Mouse (Mus musculus): ENCODE measurements at regions not wholly inside any gene's neighbourhood (a gene's known extent, or its start where the extent isn't known, plus 50 kb on each side); places are given as distances from the start of the nearest gene placed in this dataset.

DNA sequence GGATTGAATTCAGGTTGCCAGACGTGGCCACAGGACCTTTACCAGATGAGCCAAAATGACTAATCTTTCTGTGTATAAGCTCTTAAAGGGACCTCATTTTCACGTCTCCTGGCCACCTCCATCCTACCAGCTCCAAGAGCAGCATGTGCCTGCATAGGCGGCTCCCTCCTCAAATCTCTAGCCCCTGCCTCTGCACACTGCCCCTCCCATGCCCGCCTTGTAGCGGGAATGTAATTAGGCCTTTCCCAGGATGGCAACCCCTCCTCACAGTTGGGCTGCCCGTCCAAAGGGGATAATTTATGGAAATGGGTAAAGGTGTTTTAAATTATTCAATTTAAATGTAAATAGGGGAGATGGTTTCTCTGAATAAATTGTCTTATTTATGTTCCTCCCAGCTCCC lies 99.7 kb upstream of the Thy1 start:
- Histone ChIP-seq H3K27me3 (replicated peaks; ENCODE audit: control insufficient read depth, insufficient read depth, low read length) (no peaks in the 10 kb centered on the region), H3K4me1 (ENCODE audit: control insufficient read depth, insufficient read depth, low read length) (no peaks in the 10 kb centered on the region), H3K27ac (ENCODE audit: low read length) (no peak overlapping the region), H3K4me3 (ENCODE audit: low read length) (no peak overlapping the region), H3K9me3 (ENCODE audit: control insufficient read depth, low read length) (no peaks in the 10 kb centered on the region), H3K4me2 (ENCODE audit: low read depth, low read length) (no peak overlapping the region), H3K36me3 (ENCODE audit: control insufficient read depth, insufficient read depth, low read length) (no peaks in the 10 kb centered on the region), H3K9ac (ENCODE audit: low read depth, low read length) (no peak overlapping the region)
- WGBS: 35% methylated on average over 6 of the region's 6 CpGs
- no peak for ATAC-seq

DNA sequence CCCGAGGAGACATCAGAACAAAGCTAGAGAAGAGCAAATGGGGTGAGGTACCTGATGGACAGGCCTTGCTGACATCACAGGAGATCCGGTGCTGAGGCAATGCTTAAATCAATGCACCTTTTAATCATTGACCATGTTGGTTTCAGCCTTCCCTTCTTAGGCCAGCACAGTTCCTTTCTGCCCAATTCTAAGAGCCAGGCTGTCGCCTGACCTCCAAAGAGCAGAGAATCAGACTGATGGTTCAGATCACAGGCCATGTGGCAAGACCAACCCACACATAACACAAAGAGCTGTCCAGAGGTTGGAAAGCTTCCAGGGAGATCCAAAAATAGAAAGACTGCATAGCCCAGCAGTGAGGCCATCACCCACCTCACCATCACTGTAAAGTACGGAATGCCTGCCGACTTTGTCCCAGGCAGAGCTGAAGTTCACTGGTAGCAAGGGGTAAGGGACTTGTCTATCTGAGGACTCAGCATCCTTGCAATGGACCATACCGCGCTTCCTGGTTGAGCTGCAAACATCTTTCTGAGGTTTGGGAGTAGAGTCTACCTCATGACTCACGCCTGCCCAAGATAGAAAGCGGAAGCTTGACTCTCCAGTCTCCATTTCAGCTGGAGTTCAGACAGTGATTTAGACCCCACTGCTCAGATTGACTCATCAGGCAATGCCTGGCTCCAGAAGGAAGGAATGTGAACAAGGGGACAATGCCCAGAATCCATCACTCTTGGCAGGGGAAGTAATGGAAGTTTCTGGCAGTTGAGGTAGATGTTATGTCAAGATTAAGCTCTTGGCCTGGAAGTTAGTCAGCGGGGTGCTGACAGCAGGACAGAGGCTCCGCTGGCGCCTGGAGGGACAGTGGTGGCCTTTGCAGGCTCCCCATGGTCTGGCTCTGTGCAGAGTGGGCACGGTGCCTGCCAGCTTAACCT lies 98.1 kb upstream of the Thy1 start:
- no peak overlapping the region for H3K9ac ChIP-seq (ENCODE audit: low read depth, low read length)
- no peaks in the 10 kb centered on the region for H3K36me3 ChIP-seq (ENCODE audit: control insufficient read depth, insufficient read depth, low read length)
- no peak overlapping the region for H3K4me3 ChIP-seq (ENCODE audit: low read length)
- no peak overlapping the region for H3K4me2 ChIP-seq (ENCODE audit: low read depth, low read length)
- no peak overlapping the region for H3K27ac ChIP-seq (ENCODE audit: low read length)
- H3K27me3 ChIP-seq (replicated peaks; ENCODE audit: control insufficient read depth, insufficient read depth, low read length): no peaks in the 10 kb centered on the region
- 67% methylated on average over 13 of the region's 13 CpGs for whole genome bisulfite sequencing
- ATAC-seq: no peak
- no peaks in the 10 kb centered on the region for H3K9me3 ChIP-seq (ENCODE audit: control insufficient read depth, low read length)
- no peaks in the 10 kb centered on the region for H3K4me1 ChIP-seq (ENCODE audit: control insufficient read depth, insufficient read depth, low read length)

DNA sequence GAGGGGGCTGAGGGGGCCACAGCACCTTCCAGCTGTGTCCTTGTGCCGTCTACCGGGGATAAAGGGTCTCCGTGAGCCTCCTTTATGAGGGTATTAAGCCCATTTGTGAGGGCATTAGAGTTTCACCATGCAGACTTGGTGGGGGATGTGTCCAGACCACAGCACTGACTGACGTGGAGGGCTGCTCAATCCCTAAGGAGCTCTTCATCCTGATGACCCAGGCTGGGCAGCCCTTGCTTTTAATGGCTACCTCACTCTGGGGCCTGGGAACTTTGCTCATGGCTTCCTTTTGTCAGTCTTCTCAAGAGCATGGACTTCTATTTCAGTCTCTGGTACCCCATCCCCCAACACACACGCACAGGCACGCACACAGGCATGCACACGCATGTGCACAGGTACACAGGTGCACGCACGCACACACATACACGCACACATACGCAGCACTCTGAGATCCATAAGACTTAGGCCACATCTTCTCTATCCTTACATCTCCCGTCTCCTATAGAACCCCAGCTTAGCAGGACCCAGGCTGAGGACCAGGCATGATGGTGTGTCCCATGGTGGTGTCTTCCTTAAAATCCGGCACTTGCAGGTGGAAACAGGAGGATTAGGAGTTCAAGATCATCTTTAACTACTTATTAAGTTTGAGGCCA lies 97.1 kb upstream of the Thy1 start:
- no peak overlapping the region for H3K27ac ChIP-seq (ENCODE audit: low read length)
- H3K27me3 ChIP-seq (replicated peaks; ENCODE audit: control insufficient read depth, insufficient read depth, low read length): no peaks in the 10 kb centered on the region
- WGBS: 91% methylated on average over 13 of the region's 13 CpGs
- no peaks in the 10 kb centered on the region for H3K4me1 ChIP-seq (ENCODE audit: control insufficient read depth, insufficient read depth, low read length)
- H3K4me2 ChIP-seq (ENCODE audit: low read depth, low read length): no peak overlapping the region
- H3K9me3 ChIP-seq (ENCODE audit: control insufficient read depth, low read length): no peaks in the 10 kb centered on the region
- H3K4me3 ChIP-seq (ENCODE audit: low read length): no peak overlapping the region
- no peaks in the 10 kb centered on the region for H3K36me3 ChIP-seq (ENCODE audit: control insufficient read depth, insufficient read depth, low read length)
- ATAC-seq: no peak
- no peak overlapping the region for H3K9ac ChIP-seq (ENCODE audit: low read depth, low read length)

DNA sequence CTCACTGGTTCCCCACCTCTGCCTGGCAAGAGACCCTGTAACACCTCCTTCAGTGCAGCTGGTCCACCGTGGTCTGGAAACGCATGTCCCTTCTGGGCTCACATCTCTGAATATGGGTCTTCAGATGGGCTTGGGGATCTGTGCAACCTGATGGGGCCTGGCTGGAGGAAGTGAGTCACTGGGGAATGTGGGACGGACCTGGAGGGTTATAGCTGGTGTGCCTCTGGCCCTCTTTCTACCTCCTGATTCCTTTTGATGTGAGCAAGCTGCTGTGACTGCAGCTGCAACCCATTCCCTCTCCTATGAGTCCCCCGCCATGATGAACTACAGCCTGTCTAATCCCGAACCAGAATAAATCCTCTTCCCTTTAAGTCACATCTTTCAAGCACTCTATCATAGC lies 96.1 kb upstream of the Thy1 start:
- H3K4me1 ChIP-seq (ENCODE audit: control insufficient read depth, insufficient read depth, low read length): no peaks in the 10 kb centered on the region
- H3K4me3 ChIP-seq (ENCODE audit: low read length): no peak overlapping the region
- H3K9me3 ChIP-seq (ENCODE audit: control insufficient read depth, low read length): no peaks in the 10 kb centered on the region
- 54% methylated on average over 5 of the region's 5 CpGs for WGBS
- H3K27me3 ChIP-seq (replicated peaks; ENCODE audit: control insufficient read depth, insufficient read depth, low read length): no peaks in the 10 kb centered on the region
- H3K9ac ChIP-seq (ENCODE audit: low read depth, low read length): no peak overlapping the region
- no peaks in the 10 kb centered on the region for H3K36me3 ChIP-seq (ENCODE audit: control insufficient read depth, insufficient read depth, low read length)
- no peak overlapping the region for H3K27ac ChIP-seq (ENCODE audit: low read length)
- no peak overlapping the region for H3K4me2 ChIP-seq (ENCODE audit: low read depth, low read length)
- ATAC-seq: no peak

DNA sequence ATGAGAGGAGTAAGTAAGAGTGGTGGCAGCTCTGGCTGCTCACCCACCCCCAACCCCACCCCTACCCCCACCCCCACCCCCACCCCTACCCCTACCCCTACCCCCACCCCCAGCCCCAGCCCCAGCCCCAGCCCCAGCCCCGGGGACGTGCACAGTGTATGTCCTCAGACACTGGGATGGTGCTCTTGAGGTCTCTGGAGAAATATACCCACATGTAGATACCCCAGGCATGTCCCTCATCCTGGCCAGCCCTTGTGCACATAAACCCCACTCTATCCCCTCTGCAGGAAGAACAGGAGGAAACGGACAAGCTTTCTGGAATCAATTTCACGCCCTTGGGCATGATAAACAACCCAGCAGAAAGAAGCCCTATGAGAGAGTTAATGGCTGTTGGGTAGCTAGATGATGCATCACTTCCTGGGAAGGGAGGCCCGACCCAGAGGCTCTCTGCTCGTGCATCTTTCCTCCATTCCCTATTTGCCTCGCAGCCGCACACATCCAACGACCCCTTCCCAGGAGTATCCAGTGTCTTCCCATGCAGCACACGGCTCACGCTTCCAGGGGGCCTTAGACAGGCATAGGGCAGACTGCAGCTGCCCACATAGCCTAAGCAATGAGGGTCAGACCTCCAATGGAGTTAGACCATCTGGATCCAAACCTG lies 95.6 kb upstream of the Thy1 start:
- H3K36me3 ChIP-seq (ENCODE audit: control insufficient read depth, insufficient read depth, low read length): no peaks in the 10 kb centered on the region
- H3K27me3 ChIP-seq (replicated peaks; ENCODE audit: control insufficient read depth, insufficient read depth, low read length): no peaks in the 10 kb centered on the region
- 42% methylated on average over 11 of the region's 11 CpGs for WGBS
- ATAC-seq: no peak
- H3K4me3 ChIP-seq (ENCODE audit: low read length): no peak overlapping the region
- no peaks in the 10 kb centered on the region for H3K4me1 ChIP-seq (ENCODE audit: control insufficient read depth, insufficient read depth, low read length)
- H3K27ac ChIP-seq (ENCODE audit: low read length): no peak overlapping the region
- no peak overlapping the region for H3K4me2 ChIP-seq (ENCODE audit: low read depth, low read length)
- H3K9ac ChIP-seq (ENCODE audit: low read depth, low read length): no peak overlapping the region
- no peaks in the 10 kb centered on the region for H3K9me3 ChIP-seq (ENCODE audit: control insufficient read depth, low read length)

DNA sequence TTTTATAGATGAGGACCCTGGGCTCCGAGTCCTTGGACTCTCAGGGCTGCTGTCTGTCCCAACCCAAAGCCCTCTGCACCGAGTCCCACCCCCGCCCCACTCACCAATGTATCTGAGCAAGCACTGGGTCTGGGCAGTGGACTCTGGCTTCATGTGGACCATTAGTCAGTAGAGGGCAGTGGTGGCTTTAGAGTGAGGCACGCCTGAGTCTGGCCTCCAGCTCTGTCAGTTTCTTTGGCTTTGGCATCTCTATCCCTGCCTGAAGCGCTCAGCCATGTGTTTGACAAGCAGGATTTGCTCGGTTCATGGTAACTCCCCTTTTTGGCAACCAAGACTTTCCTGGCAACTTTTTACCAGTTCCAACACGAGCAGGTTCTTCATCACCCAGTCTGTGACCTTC lies 90.1 kb upstream of the Thy1 start:
- no peak overlapping the region for H3K4me2 ChIP-seq (ENCODE audit: low read depth, low read length)
- no peak for ATAC-seq
- 33% methylated on average over 7 of the region's 7 CpGs for WGBS
- no peaks in the 10 kb centered on the region for H3K36me3 ChIP-seq (ENCODE audit: control insufficient read depth, insufficient read depth, low read length)
- no peak overlapping the region for H3K9ac ChIP-seq (ENCODE audit: low read depth, low read length)
- no peaks in the 10 kb centered on the region for H3K4me1 ChIP-seq (ENCODE audit: control insufficient read depth, insufficient read depth, low read length)
- H3K9me3 ChIP-seq (ENCODE audit: control insufficient read depth, low read length): no peaks in the 10 kb centered on the region
- no peak overlapping the region for H3K27ac ChIP-seq (ENCODE audit: low read length)
- no peaks in the 10 kb centered on the region for H3K27me3 ChIP-seq (replicated peaks; ENCODE audit: control insufficient read depth, insufficient read depth, low read length)
- no peak overlapping the region for H3K4me3 ChIP-seq (ENCODE audit: low read length)

DNA sequence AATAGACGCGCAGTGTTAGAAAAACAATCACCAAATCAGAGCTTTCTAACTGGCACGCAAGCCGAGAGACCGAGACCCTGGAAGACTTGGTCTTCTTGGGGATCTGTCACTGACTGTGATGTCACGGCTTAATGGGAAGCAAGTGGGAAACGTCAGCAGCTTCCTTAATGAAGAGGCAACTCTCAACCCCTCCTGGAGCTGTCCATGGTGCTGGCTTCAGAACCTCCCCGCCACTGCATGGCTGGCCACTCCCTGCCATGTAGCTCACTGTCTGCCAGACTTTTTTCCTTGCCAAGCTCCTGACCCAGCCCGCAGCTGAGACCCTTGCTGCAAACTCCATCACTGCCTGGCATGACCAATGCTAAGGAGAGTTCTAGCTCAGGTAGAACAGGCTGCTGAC lies 83.6 kb upstream of the Thy1 start:
- 28% methylated on average over 9 of the region's 9 CpGs for WGBS
- Histone ChIP-seq H3K4me1 (ENCODE audit: control insufficient read depth, insufficient read depth, low read length) (no peaks in the 10 kb centered on the region), H3K36me3 (ENCODE audit: control insufficient read depth, insufficient read depth, low read length) (no peaks in the 10 kb centered on the region), H3K9me3 (ENCODE audit: control insufficient read depth, low read length) (no peaks in the 10 kb centered on the region), H3K27ac (ENCODE audit: low read length) (no peak overlapping the region), H3K9ac (ENCODE audit: low read depth, low read length) (no peak overlapping the region), H3K4me2 (ENCODE audit: low read depth, low read length) (no peak overlapping the region), H3K27me3 (replicated peaks; ENCODE audit: control insufficient read depth, insufficient read depth, low read length) (no peaks in the 10 kb centered on the region), H3K4me3 (ENCODE audit: low read length) (no peak overlapping the region)
- ATAC-seq: no peak

DNA sequence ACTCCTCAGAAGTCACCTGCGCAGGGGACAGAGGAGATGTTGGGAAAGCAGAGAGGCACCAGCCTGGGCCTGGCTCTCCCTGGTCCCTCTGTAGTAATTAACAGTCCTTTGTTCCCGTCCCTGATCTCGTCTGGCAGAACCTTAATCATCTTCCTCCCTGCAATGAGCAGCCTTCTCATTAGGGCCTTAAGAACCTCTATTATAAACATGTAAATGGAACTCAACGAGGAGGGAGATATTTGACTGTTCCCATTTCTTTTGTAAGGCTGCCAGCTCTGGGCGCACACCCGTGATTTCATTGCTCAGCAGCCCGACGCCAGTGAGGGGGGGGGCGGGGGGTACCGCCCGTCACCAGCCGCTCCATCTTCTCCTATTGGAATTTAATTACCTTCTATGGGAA lies 81.8 kb upstream of the Thy1 start:
- Histone ChIP-seq H3K9ac (ENCODE audit: low read depth, low read length) (no peak overlapping the region), H3K4me2 (ENCODE audit: low read depth, low read length) (no peak overlapping the region), H3K4me3 (ENCODE audit: low read length) (no peak overlapping the region), H3K27me3 (replicated peaks; ENCODE audit: control insufficient read depth, insufficient read depth, low read length) (no peaks in the 10 kb centered on the region), H3K4me1 (ENCODE audit: control insufficient read depth, insufficient read depth, low read length) (no peaks in the 10 kb centered on the region), H3K9me3 (ENCODE audit: control insufficient read depth, low read length) (no peaks in the 10 kb centered on the region), H3K36me3 (ENCODE audit: control insufficient read depth, insufficient read depth, low read length) (no peaks in the 10 kb centered on the region), H3K27ac (ENCODE audit: low read length) (no peak overlapping the region)
- ATAC-seq: no peak
- WGBS: 61% methylated on average over 12 of the region's 12 CpGs

DNA sequence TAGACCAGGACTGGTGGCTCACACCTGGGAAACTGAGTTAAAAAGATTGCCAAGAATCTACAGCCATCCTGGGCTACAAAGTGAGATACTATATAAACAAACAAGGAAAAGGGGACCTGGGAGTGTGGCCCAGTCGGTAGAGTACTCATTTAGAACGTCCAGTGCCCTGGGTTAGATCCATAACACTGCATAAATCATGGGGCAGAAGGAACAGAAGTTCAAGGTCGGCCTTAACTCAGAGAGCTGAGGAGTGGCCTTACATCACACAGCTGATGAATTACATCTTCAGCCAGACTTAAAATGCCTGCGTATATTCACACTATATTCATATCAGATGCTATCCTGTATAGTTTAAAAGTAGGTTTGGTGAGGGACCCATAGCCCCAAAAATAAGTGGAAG lies 78.0 kb upstream of the Thy1 start:
- no peaks in the 10 kb centered on the region for H3K36me3 ChIP-seq (ENCODE audit: control insufficient read depth, insufficient read depth, low read length)
- no peaks in the 10 kb centered on the region for H3K27me3 ChIP-seq (replicated peaks; ENCODE audit: control insufficient read depth, insufficient read depth, low read length)
- no peak overlapping the region for H3K4me3 ChIP-seq (ENCODE audit: low read length)
- H3K9ac ChIP-seq (ENCODE audit: low read depth, low read length): no peak overlapping the region
- H3K9me3 ChIP-seq (ENCODE audit: control insufficient read depth, low read length): no peaks in the 10 kb centered on the region
- WGBS: 55% methylated on average over 4 of the region's 4 CpGs
- no peak for ATAC-seq
- H3K27ac ChIP-seq (ENCODE audit: low read length): no peak overlapping the region
- H3K4me2 ChIP-seq (ENCODE audit: low read depth, low read length): no peak overlapping the region
- no peaks in the 10 kb centered on the region for H3K4me1 ChIP-seq (ENCODE audit: control insufficient read depth, insufficient read depth, low read length)
